Mouse (Mus musculus) stomach, postnatal 0 days (tissue): Measurements from ENCODE around the gene Sphk1.

Experiments used
- CTCF ChIP-seq: IDR thresholded peaks from 2 replicates; pipeline ENCODE4 v1.5.1; 2016; ENCODE audit warnings: antibody characterized with exemption, low read depth, mild to moderate bottlenecking, moderate library complexity
- EP300 ChIP-seq: optimal IDR thresholded peaks from 2 replicates; pipeline ENCODE3; 2016; ENCODE audit warnings: antibody characterized with exemption

- TF ChIP-seq EP300: no peak
- no peak for TF ChIP-seq CTCF
Observed at GRCm38 (mm10) chr11:116511301-116511868, 19.3 kb upstream of the Sphk1 start.
